Mouse (Mus musculus) kidney, embryonic 14.5 days (tissue): ENCODE results near the gene Neto2. TPM values are rescaled to one million over a fixed set of nuclear protein-coding genes. Genes with fewer than 3 reads are reported as not detected.
"Not testable (repeated sequence)": the region's sequence is repeated elsewhere in the genome, so short reads cannot be mapped to it uniquely, and the experiment has no call there.

ENCODE experiments used
- ATAC-seq: fragments of 200-750 bp; cut with Nextera tagmentation; 2 replicates; pipeline ENCODE4 v1.8.0; 2017; ENCODE audit warnings: moderate number of reproducible peaks, mild to moderate bottlenecking, moderate TSS enrichment, moderate library complexity; ENCODE audit not compliant: low FRiP score, low TSS enrichment
- H3K27ac ChIP-seq: fragments of 300-500 bp; sonication (generic); 2 replicates; pipeline ENCODE4 v1.5.1; 2014; ENCODE audit warnings: low read depth, mild to moderate bottlenecking, low read length, moderate library complexity, mixed read lengths
- H3K27me3 ChIP-seq: fragments of 300-500 bp; sonication (generic); 2 replicates; pipeline ENCODE4 v1.6.1; 2014; ENCODE audit warnings: mild to moderate bottlenecking, low read length; ENCODE audit not compliant: control insufficient read depth, insufficient read depth
- H3K36me3 ChIP-seq: fragments of 300-500 bp; sonication (generic); 2 replicates; pipeline ENCODE4 v1.6.1; 2014; ENCODE audit warnings: low read length, mixed read lengths; ENCODE audit not compliant: control insufficient read depth, insufficient read depth
- H3K4me1 ChIP-seq: fragments of 300-500 bp; sonication (generic); 2 replicates; pipeline ENCODE4 v1.6.1; 2014; ENCODE audit warnings: low read length, mixed read lengths; ENCODE audit not compliant: control insufficient read depth, insufficient read depth
- H3K4me2 ChIP-seq: fragments of 300-500 bp; sonication (generic); replicated peaks from 2 replicates; pipeline ENCODE4 v1.6.1; 2014; ENCODE audit warnings: low read depth, mild to moderate bottlenecking, low read length
- H3K4me3 ChIP-seq: fragments of 300-500 bp; sonication (generic); 2 replicates; pipeline ENCODE4 v1.5.1; 2014; ENCODE audit warnings: mild to moderate bottlenecking, low read length
- H3K9ac ChIP-seq: fragments of 300-500 bp; sonication (generic); 2 replicates; pipeline ENCODE4 v1.6.1; 2014; ENCODE audit warnings: low read depth, mild to moderate bottlenecking, low read length, moderate library complexity
- H3K9me3 ChIP-seq: fragments of 300-500 bp; sonication (generic); 2 replicates; pipeline ENCODE4 v1.6.1; 2016; ENCODE audit warnings: low read length; ENCODE audit not compliant: control insufficient read depth
- WGBS: fragments of 180-500 bp; shearing (Covaris S2); extraction: QIAGEN DNeasy Blood & Tissue Kit; methylation state at CpG from one replicate; pipeline ENCODE4 v1.1.7; 2014; 5-methylcytosine and 5-hydroxymethylcytosine counted together
- polyA plus RNA-seq: library from polyadenylated mRNA; unstranded; fragments of >200 nt; fragmentation: Nextera tagmentation; extraction: Ambion mirVana; gene quantifications from 2 replicates; pipeline ENCODE4 v1.2.1, GENCODE M21; 2014

Gene Neto2
- polyA plus RNA-seq, 1 experiment from 2014 or later, result 31.6 TPM

GRCm38 (mm10) chr8:85661995-85662394 is 38.7 kb downstream of the Neto2 start:
- Histone ChIP-seq H3K27me3 (no peaks in the 10 kb centered on the region), H3K36me3 (no peaks in the 10 kb centered on the region; the same call in 1 of the 2 replicates), H3K9me3 (no peaks in the 10 kb centered on the region), H3K4me2 (no peak overlapping the region), H3K4me3 (no peak overlapping the region), H3K9ac (no peak overlapping the region), H3K4me1 (no peaks in the 10 kb centered on the region), H3K27ac (no peak overlapping the region)
- WGBS, result 71% methylated on average over 5 of the region's 5 CpGs
- no peak for ATAC-seq

GRCm38 (mm10) chr8:85651201-85651600 is 49.5 kb downstream of the Neto2 start:
- H3K27me3 ChIP-seq, result no peaks in the 10 kb centered on the region
- H3K36me3 ChIP-seq, result peaks cover 13% of the 10 kb centered on the region
- H3K9me3 ChIP-seq, result no peaks in the 10 kb centered on the region
- H3K9ac ChIP-seq, result no peak overlapping the region
- H3K4me1 ChIP-seq, result no peaks in the 10 kb centered on the region
- no peak overlapping the region for H3K4me3 ChIP-seq
- H3K4me2 ChIP-seq, result no peak overlapping the region
- WGBS, result 83% methylated on average over 2 of the region's 2 CpGs
- no peak overlapping the region for H3K27ac ChIP-seq
- no peak for ATAC-seq

- ATAC-seq, result no peak
These were observed 52.2 kb downstream of the Neto2 start for GRCm38 (mm10) chr8:85648553-85648952.

GRCm38 (mm10) chr8:85644921-85645665 is 55.6 kb downstream of the Neto2 start:
- H3K4me1 ChIP-seq, result no peaks in the 10 kb centered on the region
- H3K27me3 ChIP-seq, result no peaks in the 10 kb centered on the region
- WGBS, result 92% methylated on average over 4 of the region's 4 CpGs
- H3K4me3 ChIP-seq, result no peak overlapping the region
- ATAC-seq, result no peak
- no peak overlapping the region for H3K27ac ChIP-seq
- H3K9me3 ChIP-seq, result no peaks in the 10 kb centered on the region
- no peak overlapping the region for H3K9ac ChIP-seq
- H3K36me3 ChIP-seq, result peaks cover 24% of the 10 kb centered on the region
- no peak overlapping the region for H3K4me2 ChIP-seq

More at GRCm38 (mm10) chr8:85648553-85648952, 52.2 kb downstream of the Neto2 start:
- Histone ChIP-seq H3K27me3 (no peaks in the 10 kb centered on the region), H3K27ac (no peak overlapping the region), H3K9me3 (no peaks in the 10 kb centered on the region), H3K36me3 (peaks cover 24% of the 10 kb centered on the region), H3K9ac (no peak overlapping the region), H3K4me1 (no peaks in the 10 kb centered on the region), H3K4me3 (no peak overlapping the region), H3K4me2 (no peak overlapping the region)

DNA sequence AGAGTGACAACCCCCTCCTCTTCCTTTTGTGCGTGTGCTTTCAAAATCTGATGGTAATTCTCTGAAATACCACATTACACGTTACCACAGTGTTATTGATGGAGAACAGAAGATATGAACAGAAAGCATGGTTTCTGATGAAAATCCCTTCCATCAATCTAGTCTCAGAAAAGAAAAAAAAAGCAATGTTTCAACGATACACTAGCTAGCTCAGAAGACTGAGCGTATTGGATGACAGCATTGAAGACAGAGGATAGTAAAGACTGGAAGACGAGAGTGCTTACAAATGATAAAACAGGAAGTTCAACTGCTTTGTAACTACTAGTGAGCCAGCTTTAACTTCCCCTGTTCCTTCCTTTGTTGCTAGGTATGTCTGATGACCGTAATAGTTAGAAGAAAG is 76.3 kb downstream of the Neto2 start:
- Histone ChIP-seq H3K9ac (no peak overlapping the region), H3K4me3 (no peak overlapping the region), H3K27me3 (no peaks in the 10 kb centered on the region), H3K4me1 (no peaks in the 10 kb centered on the region), H3K9me3 (no peaks in the 10 kb centered on the region), H3K27ac (no peak overlapping the region), H3K36me3 (no peaks in the 10 kb centered on the region; the same call in 1 of the 2 replicates), H3K4me2 (no peak overlapping the region)
- 92% methylated on average over 6 of the region's 6 CpGs for WGBS
- ATAC-seq, result no peak

DNA sequence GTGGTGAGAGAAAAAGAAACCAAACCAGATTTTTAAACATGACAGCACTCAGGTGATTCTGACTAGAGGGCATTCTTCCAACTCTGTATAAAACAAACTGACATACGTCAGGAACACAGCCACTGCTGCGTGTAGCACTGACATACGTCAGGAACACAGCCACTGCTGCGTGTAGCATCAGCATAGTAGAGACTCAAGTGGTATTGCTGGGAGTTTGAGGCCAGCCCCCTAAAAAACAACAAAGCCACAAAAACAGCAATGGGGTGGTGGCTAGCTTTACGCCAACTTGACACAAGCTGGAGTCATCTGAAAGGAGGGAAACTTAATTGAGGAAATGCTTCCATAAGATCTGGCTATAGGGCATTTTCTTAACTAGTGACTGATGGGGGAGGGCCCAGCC is 77.5 kb downstream of the Neto2 start:
- Histone ChIP-seq H3K4me1 (no peaks in the 10 kb centered on the region), H3K4me2 (no peak overlapping the region), H3K9me3 (no peaks in the 10 kb centered on the region), H3K4me3 (no peak overlapping the region), H3K9ac (no peak overlapping the region), H3K27me3 (no peaks in the 10 kb centered on the region), H3K36me3 (no peaks in the 10 kb centered on the region; the same call in 1 of the 2 replicates), H3K27ac (no peak overlapping the region)
- WGBS, result 90% methylated on average over 5 of the region's 5 CpGs
- no peak for ATAC-seq

DNA sequence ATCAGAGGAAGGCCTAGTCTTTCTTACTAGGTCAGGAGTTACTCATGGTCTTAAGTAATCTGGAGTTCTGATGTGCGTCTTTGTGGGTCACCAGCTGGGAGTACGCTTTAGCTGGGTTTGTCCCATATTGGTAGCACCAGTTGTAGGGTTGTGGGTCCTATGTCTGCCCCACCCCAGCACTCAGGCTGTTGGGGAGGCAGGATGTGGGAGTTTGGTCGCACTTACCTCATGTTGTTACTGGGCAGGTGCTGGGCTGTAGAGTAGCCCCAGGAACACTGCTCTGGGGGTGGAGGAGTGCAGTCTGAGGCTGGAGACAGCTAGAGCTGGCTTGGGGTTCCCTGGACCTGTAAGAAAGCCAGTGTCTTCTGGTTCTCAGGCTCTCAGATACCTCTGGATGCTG is 81.9 kb downstream of the Neto2 start:
- no peaks in the 10 kb centered on the region; the same call in 1 of the 2 replicates for H3K36me3 ChIP-seq
- no peak overlapping the region for H3K9ac ChIP-seq
- no peak for ATAC-seq
- no peaks in the 10 kb centered on the region for H3K4me1 ChIP-seq
- no peak overlapping the region for H3K4me3 ChIP-seq
- WGBS, result 89% methylated on average over 3 of the region's 3 CpGs
- H3K9me3 ChIP-seq, result no peaks in the 10 kb centered on the region
- no peak overlapping the region for H3K27ac ChIP-seq
- H3K4me2 ChIP-seq, result no peak overlapping the region
- no peaks in the 10 kb centered on the region for H3K27me3 ChIP-seq

DNA sequence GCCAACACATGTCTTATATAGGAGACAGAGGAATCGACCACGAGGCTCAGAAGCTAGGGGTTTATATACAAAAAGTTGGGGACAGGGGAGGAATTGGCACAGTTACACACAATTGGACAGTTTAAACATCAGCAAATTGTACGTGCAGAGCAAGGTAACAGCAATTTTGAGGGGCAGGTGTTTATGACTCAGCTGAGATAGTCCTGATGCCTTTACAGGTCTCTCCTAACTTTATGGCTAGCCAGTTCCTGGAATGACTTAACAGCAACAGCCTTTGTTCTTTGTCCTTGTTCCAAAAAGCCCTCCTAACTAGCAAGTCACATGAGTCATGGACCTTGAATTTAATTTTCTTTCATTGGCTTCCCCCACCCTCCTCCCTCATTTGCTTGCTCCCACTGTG is 83.6 kb downstream of the Neto2 start:
- not testable (repeated sequence) for ATAC-seq, H3K9me3 ChIP-seq, H3K4me1 ChIP-seq, H3K27ac ChIP-seq, H3K4me2 ChIP-seq, H3K4me3 ChIP-seq, H3K36me3 ChIP-seq, H3K9ac ChIP-seq, H3K27me3 ChIP-seq
- 92% methylated on average over 3 of the region's 3 CpGs for WGBS

DNA sequence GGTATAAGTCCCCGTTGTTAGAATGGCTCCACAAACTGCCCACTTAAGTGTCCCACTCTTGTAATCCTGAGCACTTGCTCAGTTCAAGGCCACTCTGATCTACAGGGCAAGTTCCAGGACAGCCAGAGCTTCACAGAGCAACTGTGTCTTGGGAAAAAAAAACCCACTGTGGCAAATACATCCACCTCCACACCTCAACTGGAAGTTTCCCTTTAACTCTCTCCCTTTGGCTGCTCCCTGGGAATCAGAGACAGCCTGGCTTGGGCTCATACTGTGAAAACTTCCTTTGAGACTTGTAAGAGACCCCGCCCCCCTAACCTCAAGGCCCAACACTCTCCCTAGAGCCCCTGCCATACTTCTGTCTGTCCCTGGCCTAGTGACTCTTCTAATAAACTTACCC is 91.9 kb downstream of the Neto2 start:
- H3K9me3 ChIP-seq, result no peaks in the 10 kb centered on the region
- no peak overlapping the region for H3K4me3 ChIP-seq
- no peak for ATAC-seq
- H3K36me3 ChIP-seq, result no peaks in the 10 kb centered on the region
- H3K4me2 ChIP-seq, result no peak overlapping the region
- no peak overlapping the region for H3K27ac ChIP-seq
- no peak overlapping the region for H3K9ac ChIP-seq
- H3K27me3 ChIP-seq, result no peaks in the 10 kb centered on the region
- no peaks in the 10 kb centered on the region for H3K4me1 ChIP-seq
- WGBS, result 76% methylated on average over 2 of the region's 2 CpGs
